Mouse (Mus musculus): Measurements from ENCODE around the gene Fbxo5. TPM values are rescaled to one million over a fixed set of nuclear protein-coding genes. Genes with fewer than 3 reads are reported as not detected.
A peak's percentile ranks its signal among the peaks of the same experiment; 100 is the strongest.

The Fbxo5 gene
- polyA plus RNA-seq, 1 experiment = 1.1 TPM

GRCm38 (mm10) chr10:5823291-5823739 lies 17.9 kb upstream of the Fbxo5 start:
- Histone ChIP-seq H3K4me3 (ENCODE audit: control insufficient read depth, low read depth, low read length) (peak overlapping the region; percentile 93), H3K27me3 (ENCODE audit: control insufficient read depth, insufficient read depth, low read length) (no peaks in the 10 kb centered on the region), H3K27ac (ENCODE audit: control insufficient read depth, insufficient read depth, low read depth, low read length) (peak overlapping the region; percentile 80), H3K4me1 (ENCODE audit: control insufficient read depth, insufficient read depth, low read length) (peaks cover 5% of the 10 kb centered on the region; the same call in 1 of the 2 replicates), H3K36me3 (ENCODE audit: control insufficient read depth, insufficient read depth, low read length) (no peaks in the 10 kb centered on the region)
- TF ChIP-seq CTCF (IDR thresholded peaks at IDR 0.05; ENCODE audit: control insufficient read depth, insufficient read depth, insufficient replicate concordance, low read depth, low read length) (no peak), POLR2A (IDR thresholded peaks at IDR 0.05; ENCODE audit: control insufficient read depth, low read depth, low read length) (no peak)

- Histone ChIP-seq H3K4me1 (ENCODE audit: control insufficient read depth, insufficient read depth, low read length) (peaks cover 2% of the 10 kb centered on the region; the same call in 1 of the 2 replicates), H3K4me3 (ENCODE audit: control insufficient read depth, low read depth, low read length) (no peak overlapping the region), H3K27ac (ENCODE audit: control insufficient read depth, insufficient read depth, low read depth, low read length) (no peak overlapping the region), H3K27me3 (ENCODE audit: control insufficient read depth, insufficient read depth, low read length) (no peaks in the 10 kb centered on the region), H3K36me3 (ENCODE audit: control insufficient read depth, insufficient read depth, low read length) (no peaks in the 10 kb centered on the region)
- TF ChIP-seq POLR2A (IDR thresholded peaks at IDR 0.05; ENCODE audit: control insufficient read depth, low read depth, low read length) = no peak
- TF ChIP-seq CTCF (IDR thresholded peaks at IDR 0.05; ENCODE audit: control insufficient read depth, insufficient read depth, insufficient replicate concordance, low read depth, low read length) = no peak
Observed at GRCm38 (mm10) chr10:5818772-5819171, 13.4 kb upstream of the Fbxo5 start.

- no peak overlapping the region for H3K27ac ChIP-seq (ENCODE audit: control insufficient read depth, insufficient read depth, low read depth, low read length)
- H3K36me3 ChIP-seq (ENCODE audit: control insufficient read depth, insufficient read depth, low read length) = no peaks in the 10 kb centered on the region
- H3K4me1 ChIP-seq (ENCODE audit: control insufficient read depth, insufficient read depth, low read length) = no peaks in the 10 kb centered on the region
- no peak overlapping the region for H3K4me3 ChIP-seq (ENCODE audit: control insufficient read depth, low read depth, low read length)
- TF ChIP-seq POLR2A (IDR thresholded peaks at IDR 0.05; ENCODE audit: control insufficient read depth, low read depth, low read length) (no peak), CTCF (IDR thresholded peaks at IDR 0.05; ENCODE audit: control insufficient read depth, insufficient read depth, insufficient replicate concordance, low read depth, low read length) (no peak)
- H3K27me3 ChIP-seq (ENCODE audit: control insufficient read depth, insufficient read depth, low read length) = no peaks in the 10 kb centered on the region
Observed at GRCm38 (mm10) chr10:5815968-5816367, 10.6 kb upstream of the Fbxo5 start.

- Histone ChIP-seq H3K27me3 (ENCODE audit: control insufficient read depth, insufficient read depth, low read length) (no peaks in the 10 kb centered on the region), H3K4me1 (ENCODE audit: control insufficient read depth, insufficient read depth, low read length) (no peaks in the 10 kb centered on the region), H3K36me3 (ENCODE audit: control insufficient read depth, insufficient read depth, low read length) (no peaks in the 10 kb centered on the region), H3K27ac (ENCODE audit: control insufficient read depth, insufficient read depth, low read depth, low read length) (no peak overlapping the region), H3K4me3 (ENCODE audit: control insufficient read depth, low read depth, low read length) (no peak overlapping the region)
- no peak for TF ChIP-seq CTCF (IDR thresholded peaks at IDR 0.05; ENCODE audit: control insufficient read depth, insufficient read depth, insufficient replicate concordance, low read depth, low read length)
- TF ChIP-seq POLR2A (IDR thresholded peaks at IDR 0.05; ENCODE audit: control insufficient read depth, low read depth, low read length) = no peak
Observed at GRCm38 (mm10) chr10:5813724-5814123, 8.3 kb upstream of the Fbxo5 start.

GRCm38 (mm10) chr10:5807683-5808082 lies 2.3 kb upstream of the Fbxo5 start:
- Histone ChIP-seq H3K27me3 (ENCODE audit: control insufficient read depth, insufficient read depth, low read length) (no peaks in the 10 kb centered on the region), H3K4me3 (ENCODE audit: control insufficient read depth, low read depth, low read length) (no peak overlapping the region), H3K36me3 (ENCODE audit: control insufficient read depth, insufficient read depth, low read length) (no peaks in the 10 kb centered on the region), H3K27ac (ENCODE audit: control insufficient read depth, insufficient read depth, low read depth, low read length) (no peak overlapping the region), H3K4me1 (ENCODE audit: control insufficient read depth, insufficient read depth, low read length) (peaks cover 7% of the 10 kb centered on the region)
- TF ChIP-seq POLR2A (IDR thresholded peaks at IDR 0.05; ENCODE audit: control insufficient read depth, low read depth, low read length) (no peak), CTCF (IDR thresholded peaks at IDR 0.05; ENCODE audit: control insufficient read depth, insufficient read depth, insufficient replicate concordance, low read depth, low read length) (no peak)

GRCm38 (mm10) chr10:5806996-5807395 lies 1.6 kb upstream of the Fbxo5 start:
- H3K27me3 ChIP-seq (ENCODE audit: control insufficient read depth, insufficient read depth, low read length) = no peaks in the 10 kb centered on the region
- no peaks in the 10 kb centered on the region for H3K36me3 ChIP-seq (ENCODE audit: control insufficient read depth, insufficient read depth, low read length)
- H3K4me3 ChIP-seq (ENCODE audit: control insufficient read depth, low read depth, low read length) = no peak overlapping the region
- TF ChIP-seq CTCF (IDR thresholded peaks at IDR 0.05; ENCODE audit: control insufficient read depth, insufficient read depth, insufficient replicate concordance, low read depth, low read length) (no peak), POLR2A (IDR thresholded peaks at IDR 0.05; ENCODE audit: control insufficient read depth, low read depth, low read length) (no peak)
- H3K27ac ChIP-seq (ENCODE audit: control insufficient read depth, insufficient read depth, low read depth, low read length) = no peak overlapping the region
- H3K4me1 ChIP-seq (ENCODE audit: control insufficient read depth, insufficient read depth, low read length) = peaks cover 7% of the 10 kb centered on the region

GRCm38 (mm10) chr10:5806416-5806815 lies 1.0 kb upstream of the Fbxo5 start:
- Histone ChIP-seq H3K36me3 (ENCODE audit: control insufficient read depth, insufficient read depth, low read length) (no peaks in the 10 kb centered on the region), H3K4me3 (ENCODE audit: control insufficient read depth, low read depth, low read length) (peak overlapping the region; percentile 86), H3K27me3 (ENCODE audit: control insufficient read depth, insufficient read depth, low read length) (no peaks in the 10 kb centered on the region), H3K27ac (ENCODE audit: control insufficient read depth, insufficient read depth, low read depth, low read length) (peak overlapping the region; percentile 10; the same call in 1 of the 2 replicates), H3K4me1 (ENCODE audit: control insufficient read depth, insufficient read depth, low read length) (peaks cover 7% of the 10 kb centered on the region)
- TF ChIP-seq POLR2A (IDR thresholded peaks at IDR 0.05; ENCODE audit: control insufficient read depth, low read depth, low read length) (no peak), CTCF (IDR thresholded peaks at IDR 0.05; ENCODE audit: control insufficient read depth, insufficient read depth, insufficient replicate concordance, low read depth, low read length) (no peak)
